Mouse (Mus musculus) bone marrow macrophage, adult 2 months (primary cell): ENCODE data around the gene Il6ra. TPM values are rescaled to one million over a fixed set of nuclear protein-coding genes. Genes with fewer than 3 reads are reported as not detected.

ENCODE experiments used
- H3K27ac ChIP-seq: 2 replicates; pipeline ENCODE4 v1.5.1; 2012; ENCODE audit warnings: low read depth, low read length; ENCODE audit not compliant: insufficient read depth
- H3K4me1 ChIP-seq: 2 replicates; pipeline ENCODE4 v1.6.1; 2012; ENCODE audit warnings: low read length; ENCODE audit not compliant: control insufficient read depth, insufficient read depth
- H3K4me3 ChIP-seq: 2 replicates; pipeline ENCODE4 v1.5.1; 2012; ENCODE audit warnings: mild to moderate bottlenecking, low read length, moderate library complexity; ENCODE audit not compliant: insufficient read depth
- CTCF ChIP-seq: IDR thresholded peaks from 2 replicates; pipeline ENCODE4 v1.5.1; 2012; ENCODE audit warnings: low read depth, mild to moderate bottlenecking, low read length, moderate library complexity
- POLR2A ChIP-seq: IDR thresholded peaks from 2 replicates; pipeline ENCODE4 v1.6.1; 2012; ENCODE audit warnings: mild to moderate bottlenecking, low read depth, low read length, borderline replicate concordance
- polyA plus RNA-seq: library from polyadenylated mRNA; stranded (reverse); fragments of >200 nt; gene quantifications from 2 replicates; pipeline ENCODE4 v1.2.4, GENCODE M21; 2012; ENCODE audit not compliant: missing spikeins, insufficient read depth, insufficient read length

The Il6ra gene
- polyA plus RNA-seq, 1 experiment = 82.0 TPM

DNA sequence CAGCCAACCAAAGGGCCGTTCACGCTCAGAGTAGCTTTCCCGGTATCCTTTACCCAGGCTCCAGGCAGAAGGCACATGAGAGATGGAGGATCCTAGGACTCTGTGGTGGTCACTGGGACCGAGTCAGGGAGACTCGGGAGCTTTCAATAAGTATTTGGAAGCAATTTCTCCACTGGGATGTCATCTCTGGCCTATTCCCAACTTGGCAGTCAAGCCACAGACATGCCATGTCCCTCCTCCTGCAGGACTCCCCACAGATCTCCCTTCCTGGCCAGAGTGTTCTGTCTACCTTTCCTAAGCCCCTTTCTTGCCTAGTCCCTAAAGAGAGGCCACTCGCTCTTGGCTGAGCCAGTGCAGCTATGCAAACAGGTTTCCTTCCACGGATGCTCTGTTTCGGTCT is 35.9 kb downstream of the Il6ra start:
- TF ChIP-seq CTCF = no peak
- Histone ChIP-seq H3K27ac (no peak overlapping the region), H3K4me3 (no peak overlapping the region), H3K4me1 (peaks cover 25% of the 10 kb centered on the region)

DNA sequence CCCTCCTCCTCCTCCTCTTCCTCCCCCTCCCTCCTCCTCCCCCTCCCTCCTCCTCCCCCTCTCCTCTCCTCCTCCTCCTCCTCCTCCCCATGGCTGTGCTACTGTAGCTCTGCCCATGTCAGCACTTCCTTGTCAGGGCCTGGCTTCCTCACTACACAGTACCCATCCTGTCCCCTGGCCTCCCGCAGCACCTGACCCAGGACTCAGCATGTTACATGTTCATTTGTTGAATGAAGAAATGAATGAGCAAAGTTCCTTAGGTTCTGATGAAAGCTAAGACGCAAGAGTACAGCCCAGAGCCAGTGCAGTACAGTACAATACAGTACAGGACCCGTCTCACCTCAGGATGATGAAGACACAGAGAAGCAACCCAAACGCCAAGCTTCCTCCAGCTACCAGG is 36.5 kb downstream of the Il6ra start:
- Histone ChIP-seq H3K4me1 (peaks cover 23% of the 10 kb centered on the region), H3K4me3 (no peak overlapping the region), H3K27ac (no peak overlapping the region)
- TF ChIP-seq POLR2A (no peak), CTCF (no peak)

DNA sequence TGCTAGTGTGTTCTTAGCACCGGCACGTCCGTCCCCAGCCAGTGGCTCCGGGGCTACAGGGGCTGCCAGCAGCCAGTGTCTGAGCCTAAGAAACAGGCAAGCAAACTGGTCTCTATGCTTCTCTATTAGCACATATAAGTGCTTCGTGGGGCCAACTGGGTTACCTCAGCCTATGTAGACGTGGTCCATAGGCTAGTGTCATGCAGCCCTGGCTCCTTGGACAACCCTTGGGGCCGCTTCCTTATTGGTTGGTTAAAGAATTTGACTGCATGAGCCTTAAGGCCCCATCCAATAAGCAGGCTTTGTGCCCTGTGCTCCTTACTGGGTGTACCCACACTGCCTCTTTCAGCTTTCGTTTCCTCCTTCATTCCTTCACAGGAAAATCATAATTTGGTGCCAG is 37.2 kb downstream of the Il6ra start:
- no peak overlapping the region for H3K4me3 ChIP-seq
- TF ChIP-seq POLR2A = no peak
- TF ChIP-seq CTCF = no peak
- H3K27ac ChIP-seq = no peak overlapping the region
- H3K4me1 ChIP-seq = peaks cover 17% of the 10 kb centered on the region

GRCm38 (mm10) chr3:89875021-89875420 is 38.0 kb downstream of the Il6ra start:
- no peak overlapping the region for H3K4me3 ChIP-seq
- no peak for TF ChIP-seq POLR2A
- TF ChIP-seq CTCF = no peak
- peaks cover 10% of the 10 kb centered on the region for H3K4me1 ChIP-seq
- no peak overlapping the region for H3K27ac ChIP-seq

- no peak for TF ChIP-seq CTCF
- no peak for TF ChIP-seq POLR2A
- no peak overlapping the region for H3K27ac ChIP-seq
- H3K4me1 ChIP-seq = peaks cover 8% of the 10 kb centered on the region; the same call in 1 of the 2 replicates
- H3K4me3 ChIP-seq = no peak overlapping the region
These were observed 38.9 kb downstream of the Il6ra start for GRCm38 (mm10) chr3:89874076-89874475.

GRCm38 (mm10) chr3:89872684-89873083 is 40.3 kb downstream of the Il6ra start:
- TF ChIP-seq POLR2A = no peak
- no peak for TF ChIP-seq CTCF
- Histone ChIP-seq H3K4me3 (no peak overlapping the region), H3K27ac (no peak overlapping the region), H3K4me1 (peaks cover 8% of the 10 kb centered on the region; the same call in 1 of the 2 replicates)

GRCm38 (mm10) chr3:89872209-89872608 is 40.8 kb downstream of the Il6ra start:
- peaks cover 5% of the 10 kb centered on the region; the same call in 1 of the 2 replicates for H3K4me1 ChIP-seq
- H3K4me3 ChIP-seq = no peak overlapping the region
- no peak overlapping the region for H3K27ac ChIP-seq
- TF ChIP-seq CTCF = no peak
- no peak for TF ChIP-seq POLR2A

DNA sequence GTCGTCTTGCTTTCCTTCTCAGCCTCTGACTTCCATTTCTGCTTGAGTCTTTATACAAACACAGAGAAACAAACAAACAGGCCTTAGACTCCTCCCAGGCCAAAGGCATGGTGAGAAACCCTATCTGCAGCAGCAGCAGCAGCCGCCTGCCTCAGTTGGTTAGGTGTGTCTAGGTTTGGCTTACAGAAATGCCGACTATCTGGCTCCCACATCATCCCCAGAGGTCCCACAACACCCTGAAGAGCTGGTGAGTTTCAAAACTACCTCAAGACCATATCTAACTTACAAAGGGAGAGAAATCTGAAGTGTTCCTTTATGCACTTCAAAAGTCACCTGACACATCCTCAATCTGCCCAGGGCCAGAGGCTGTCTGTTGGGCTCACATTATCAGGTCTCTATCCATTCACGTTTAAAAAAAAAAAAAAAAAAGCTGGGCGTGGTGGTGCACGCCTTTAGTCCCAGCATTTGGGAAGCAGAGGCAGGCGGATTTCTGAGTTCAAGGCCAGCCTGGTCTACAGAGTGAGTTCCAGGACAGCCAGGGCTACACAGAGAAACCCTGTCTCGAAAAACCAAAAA is 41.6 kb downstream of the Il6ra start:
- Histone ChIP-seq H3K4me1 (no peaks in the 10 kb centered on the region; the same call in 1 of the 2 replicates), H3K27ac (no peak overlapping the region), H3K4me3 (no peak overlapping the region)
- no peak for TF ChIP-seq POLR2A
- no peak for TF ChIP-seq CTCF

DNA sequence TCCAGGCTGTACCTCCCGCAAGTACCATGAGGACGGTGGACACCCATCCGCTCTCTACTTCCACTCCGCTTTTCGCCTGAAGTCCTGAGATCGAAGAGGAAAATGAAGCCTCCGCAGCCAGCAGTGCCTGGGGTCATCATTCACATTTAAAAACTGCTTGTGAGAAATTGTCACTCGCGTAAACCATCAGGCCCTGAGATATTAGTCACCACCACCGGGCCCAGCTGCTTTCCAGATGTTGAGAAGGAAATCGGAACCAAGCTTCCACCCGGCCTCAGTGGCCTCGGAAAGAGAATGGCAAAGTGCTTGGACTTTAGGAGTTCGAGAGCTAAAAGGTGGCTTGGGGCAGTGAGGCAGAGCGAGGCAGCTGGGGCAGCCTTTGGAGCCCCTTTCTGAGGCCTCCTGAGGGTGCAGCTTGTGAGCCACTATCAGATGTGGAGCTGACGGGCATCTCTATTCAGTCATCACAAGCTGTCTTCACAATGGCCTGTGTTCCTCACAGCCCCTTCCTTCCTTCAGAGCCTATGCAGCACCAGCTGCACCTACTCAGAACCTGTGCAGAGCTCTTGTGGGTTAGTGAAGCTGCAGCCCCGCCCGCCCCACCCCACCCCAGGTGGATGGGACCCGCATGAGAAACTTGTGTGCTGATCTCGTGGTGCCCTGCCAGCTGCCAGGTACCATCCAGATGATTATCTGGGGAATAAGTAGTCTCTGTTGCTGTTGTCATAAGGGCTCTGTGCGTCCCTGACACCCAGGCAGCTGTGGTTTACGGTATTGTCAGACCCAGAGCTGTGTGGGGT is 42.3 kb downstream of the Il6ra start:
- TF ChIP-seq CTCF (no peak), POLR2A (no peak)
- Histone ChIP-seq H3K27ac (no peak overlapping the region), H3K4me3 (no peak overlapping the region), H3K4me1 (no peaks in the 10 kb centered on the region)

- TF ChIP-seq CTCF (no peak), POLR2A (no peak)
- Histone ChIP-seq H3K4me1 (peaks cover 9% of the 10 kb centered on the region), H3K27ac (no peak overlapping the region), H3K4me3 (no peak overlapping the region)
These were observed 43.4 kb downstream of the Il6ra start for GRCm38 (mm10) chr3:89869556-89869955.
